Mouse (Mus musculus) liver, postnatal 0 days (tissue): ENCODE data around the gene Txndc12. TPM values are rescaled to one million over a fixed set of nuclear protein-coding genes. Genes with fewer than 3 reads are reported as not detected.
A peak's percentile ranks its signal among the peaks of the same experiment; 100 is the strongest.

Source experiments
- ATAC-seq: fragments of 200-750 bp; cut with Nextera tagmentation; 2 replicates; pipeline ENCODE4 v1.8.0; 2017; ENCODE audit warnings: mild to moderate bottlenecking, moderate library complexity
- DNase-seq: peaks from one replicate; pipeline ENCODE4 v3.0.0-alpha.2; 2016
- H3K27ac ChIP-seq: fragments of 300-500 bp; sonication (generic); 2 replicates; pipeline ENCODE4 v1.5.1; 2014; ENCODE audit warnings: antibody characterized with exemption, moderate library complexity, mild to moderate bottlenecking, low read depth
- H3K27me3 ChIP-seq: fragments of 300-500 bp; sonication (generic); 2 replicates; pipeline ENCODE4 v1.6.1; 2014; ENCODE audit warnings: low read length, control low read depth, mixed read lengths; ENCODE audit not compliant: insufficient read depth
- H3K36me3 ChIP-seq: fragments of 300-500 bp; sonication (generic); replicated peaks from 2 replicates; pipeline ENCODE4 v1.6.1; 2014; ENCODE audit warnings: mild to moderate bottlenecking, control low read depth, low read length, moderate library complexity, mixed read lengths; ENCODE audit not compliant: insufficient read depth
- H3K4me1 ChIP-seq: fragments of 300-500 bp; sonication (generic); 2 replicates; pipeline ENCODE4 v1.6.1; 2014; ENCODE audit warnings: antibody characterized with exemption, mild to moderate bottlenecking, control low read depth; ENCODE audit not compliant: insufficient read depth
- H3K4me2 ChIP-seq: fragments of 300-500 bp; sonication (generic); 2 replicates; pipeline ENCODE4 v1.6.1; 2014; ENCODE audit warnings: low read depth, mild to moderate bottlenecking, low read length, moderate library complexity, mixed read lengths
- H3K4me3 ChIP-seq: fragments of 300-500 bp; sonication (generic); 2 replicates; pipeline ENCODE4 v1.5.1; 2014; ENCODE audit warnings: low read depth, low read length
- H3K9ac ChIP-seq: fragments of 300-500 bp; sonication (generic); replicated peaks from 2 replicates; pipeline ENCODE4 v1.6.1; 2014; ENCODE audit warnings: mild to moderate bottlenecking, moderate library complexity
- H3K9me3 ChIP-seq: fragments of 300-500 bp; sonication (generic); 2 replicates; pipeline ENCODE4 v1.6.1; 2016; ENCODE audit warnings: mild to moderate bottlenecking, control low read depth, low read length, mixed read lengths
- CTCF ChIP-seq: sonication (generic); IDR thresholded peaks from 2 replicates; pipeline ENCODE4 v1.5.1; 2016; ENCODE audit warnings: antibody characterized with exemption, low read depth
- EP300 ChIP-seq: IDR thresholded peaks from 2 replicates; pipeline ENCODE4 v1.6.1; 2016; ENCODE audit warnings: antibody characterized with exemption, low read depth, mild to moderate bottlenecking
- whole genome bisulfite sequencing: fragments of 180-500 bp; shearing (Covaris S2); extraction: QIAGEN DNeasy Blood & Tissue Kit; methylation state at CpG from one replicate; pipeline ENCODE4 v1.1.7; 2014; ENCODE audit not compliant: insufficient replicate concordance; 5-methylcytosine and 5-hydroxymethylcytosine counted together
- polyA plus RNA-seq: library from polyadenylated mRNA; unstranded; fragments of >200 nt; fragmentation: Nextera tagmentation; extraction: Ambion mirVana; gene quantifications from 2 replicates; pipeline ENCODE4 v1.2.1, GENCODE M21; 2015

Txndc12 gene
- polyA plus RNA-seq, 1 experiment from 2014 or later, result 44.2 TPM

GRCm38 (mm10) chr4:108798083-108798830 is 36.1 kb upstream of the Txndc12 start:
- DNase-seq (peak; percentile 81), ATAC-seq (no peak)
- TF ChIP-seq CTCF, result peak; percentile 79
- TF ChIP-seq EP300, result no peak
- no peaks in the 10 kb centered on the region for H3K4me1 ChIP-seq
- H3K36me3 ChIP-seq, result no peaks in the 10 kb centered on the region
- no peak overlapping the region for H3K27ac ChIP-seq
- WGBS, result 37% methylated on average over 2 of the region's 2 CpGs
- H3K4me2 ChIP-seq, result no peak overlapping the region
- H3K4me3 ChIP-seq, result no peak overlapping the region
- no peak overlapping the region for H3K9ac ChIP-seq
- no peaks in the 10 kb centered on the region for H3K9me3 ChIP-seq
- no peaks in the 10 kb centered on the region for H3K27me3 ChIP-seq

GRCm38 (mm10) chr4:108803535-108803934 is 30.9 kb upstream of the Txndc12 start:
- H3K4me3 ChIP-seq, result no peak overlapping the region
- 76% methylated on average over 2 of the region's 2 CpGs for WGBS

GRCm38 (mm10) chr4:108811142-108811541 is 23.3 kb upstream of the Txndc12 start:
- no peak for ATAC-seq
- TF ChIP-seq CTCF, result no peak
- TF ChIP-seq EP300, result no peak
- Histone ChIP-seq H3K4me2 (no peak overlapping the region), H3K4me1 (no peaks in the 10 kb centered on the region), H3K27me3 (no peaks in the 10 kb centered on the region), H3K9ac (no peak overlapping the region), H3K4me3 (no peak overlapping the region), H3K36me3 (no peaks in the 10 kb centered on the region), H3K9me3 (no peaks in the 10 kb centered on the region), H3K27ac (no peak overlapping the region)
- no peak for DNase-seq
- 56% methylated on average over 4 of the region's 4 CpGs for WGBS

More at GRCm38 (mm10) chr4:108803535-108803934, 30.9 kb upstream of the Txndc12 start:
- H3K36me3 ChIP-seq, result no peaks in the 10 kb centered on the region
- no peaks in the 10 kb centered on the region for H3K9me3 ChIP-seq
- no peak for ATAC-seq
- TF ChIP-seq EP300 (no peak), CTCF (no peak)
- H3K4me1 ChIP-seq, result no peaks in the 10 kb centered on the region
- H3K27me3 ChIP-seq, result no peaks in the 10 kb centered on the region
- DNase-seq, result no peak
- no peak overlapping the region for H3K4me2 ChIP-seq
- no peak overlapping the region for H3K9ac ChIP-seq
- H3K27ac ChIP-seq, result no peak overlapping the region

GRCm38 (mm10) chr4:108811550-108811949 is 22.9 kb upstream of the Txndc12 start:
- TF ChIP-seq CTCF, result no peak
- no peak for TF ChIP-seq EP300
- no peak for ATAC-seq
- no peak for DNase-seq
- Histone ChIP-seq H3K4me1 (no peaks in the 10 kb centered on the region), H3K27ac (no peak overlapping the region), H3K4me2 (no peak overlapping the region), H3K36me3 (no peaks in the 10 kb centered on the region), H3K9ac (no peak overlapping the region), H3K4me3 (no peak overlapping the region), H3K27me3 (no peaks in the 10 kb centered on the region), H3K9me3 (no peaks in the 10 kb centered on the region)
- WGBS, result 70% methylated on average over 6 of the region's 6 CpGs

- DNase-seq, result no peak
- peaks cover 54% of the 10 kb centered on the region for H3K36me3 ChIP-seq
- H3K9ac ChIP-seq, result no peak overlapping the region
- WGBS, result 85% methylated on average over 3 of the region's 3 CpGs
- H3K9me3 ChIP-seq, result no peaks in the 10 kb centered on the region
- H3K4me1 ChIP-seq, result no peaks in the 10 kb centered on the region
- TF ChIP-seq EP300 (no peak), CTCF (no peak)
- H3K4me3 ChIP-seq, result no peak overlapping the region
- no peak overlapping the region for H3K27ac ChIP-seq
- no peak for ATAC-seq
- no peak overlapping the region for H3K4me2 ChIP-seq
- H3K27me3 ChIP-seq, result no peaks in the 10 kb centered on the region
Observed at GRCm38 (mm10) chr4:108825677-108826076, 8.7 kb upstream of the Txndc12 start.

GRCm38 (mm10) chr4:108826096-108826495 is 8.3 kb upstream of the Txndc12 start:
- DNase-seq (no peak), ATAC-seq (no peak)
- 72% methylated on average over 1 of the region's 1 CpGs for WGBS
- Histone ChIP-seq H3K27ac (no peak overlapping the region), H3K4me2 (no peak overlapping the region), H3K27me3 (no peaks in the 10 kb centered on the region), H3K36me3 (peaks cover 50% of the 10 kb centered on the region), H3K4me1 (no peaks in the 10 kb centered on the region), H3K9me3 (no peaks in the 10 kb centered on the region), H3K4me3 (no peak overlapping the region), H3K9ac (no peak overlapping the region)
- no peak for TF ChIP-seq CTCF
- no peak for TF ChIP-seq EP300
